Mouse (Mus musculus) T-helper 17 cell (primary cell): ENCODE data around the gene Szrd1.

Source experiments
- in situ Hi-C, 2 experiments: fragments of 300-600 bp; cut with MboI, MseI; formaldehyde crosslinking; loops; 1 replicate in 1 of 2; 2 replicates in 1 of 2; pipeline ENCODE4 v1.15.1; 2025; ENCODE audit warnings: high pct_unique_total_duplicates in 2 of 2

Gene Szrd1

DNA sequence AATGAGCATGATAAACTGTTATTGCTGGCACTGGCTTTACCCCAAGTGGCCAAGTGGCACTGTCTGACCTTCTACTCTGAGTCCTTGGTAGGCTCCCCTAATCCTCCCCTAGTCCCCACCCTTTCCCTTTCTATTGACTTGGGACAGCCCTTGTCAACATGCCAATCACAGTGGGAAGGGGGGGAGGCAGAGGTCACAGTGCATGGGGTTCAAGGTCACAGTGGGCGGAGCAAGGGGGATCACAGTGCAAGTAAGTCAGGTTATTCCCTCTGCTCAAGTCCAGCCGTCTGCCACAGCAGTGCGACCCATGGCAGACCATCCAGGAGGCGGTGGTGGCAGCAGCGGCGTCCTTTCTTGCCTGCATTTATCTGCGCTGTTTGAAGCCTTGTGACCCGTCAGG lies 24.2 kb downstream of the Szrd1 start:
- in situ Hi-C loops: loop anchor here in 1 of 2 experiments (10.0 kb wide), 1 partner anchor 541 kb away; no protein-coding TSS in a partner anchor

GRCm38 (mm10) chr4:141114521-141114981 lies 25.0 kb downstream of the Szrd1 start:
- in situ Hi-C loops: loop anchor here in 1 of 2 experiments (10.0 kb wide), 1 partner anchor 540 kb away; no protein-coding TSS in a partner anchor

GRCm38 (mm10) chr4:141113831-141114230 lies 25.7 kb downstream of the Szrd1 start:
- in situ Hi-C loops: loop anchor here in 1 of 2 experiments (10.0 kb wide), 1 partner anchor 539 kb away; no protein-coding TSS in a partner anchor

GRCm38 (mm10) chr4:141108196-141108732 lies 31.3 kb downstream of the Szrd1 start:
- in situ Hi-C loops: no loop called here

DNA sequence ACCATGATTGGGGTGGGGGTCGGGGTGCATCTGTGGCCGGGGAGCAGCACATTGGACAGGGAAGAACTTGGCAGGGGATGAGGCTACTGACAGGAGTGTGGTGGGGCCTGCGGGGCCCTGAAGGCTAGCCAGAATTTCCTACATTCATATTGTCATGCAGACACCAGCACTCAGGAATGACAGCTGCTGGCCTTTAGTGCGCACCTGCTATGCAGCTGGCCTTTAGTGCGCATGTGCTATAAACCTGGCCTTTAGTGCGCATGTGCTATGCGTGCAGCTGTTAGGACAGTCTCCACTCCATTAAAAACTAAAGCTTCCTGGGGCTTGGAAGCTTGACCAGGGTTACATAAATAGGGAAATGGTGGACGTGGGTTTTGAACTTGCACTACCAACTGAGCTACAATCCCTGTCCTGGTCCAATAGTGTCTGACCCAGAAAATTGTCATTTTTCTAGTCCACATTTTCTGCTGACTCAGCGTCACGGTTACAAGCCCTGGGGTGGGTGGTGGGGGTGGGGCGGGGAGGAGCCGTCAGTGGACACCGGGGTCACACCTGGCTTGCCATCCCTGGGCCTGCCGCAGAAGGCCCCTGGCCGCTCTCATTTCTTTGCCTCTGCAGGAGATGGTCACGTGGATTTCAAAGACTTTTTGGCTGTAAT lies 32.9 kb downstream of the Szrd1 start:
- in situ Hi-C loops: no loop called here

DNA sequence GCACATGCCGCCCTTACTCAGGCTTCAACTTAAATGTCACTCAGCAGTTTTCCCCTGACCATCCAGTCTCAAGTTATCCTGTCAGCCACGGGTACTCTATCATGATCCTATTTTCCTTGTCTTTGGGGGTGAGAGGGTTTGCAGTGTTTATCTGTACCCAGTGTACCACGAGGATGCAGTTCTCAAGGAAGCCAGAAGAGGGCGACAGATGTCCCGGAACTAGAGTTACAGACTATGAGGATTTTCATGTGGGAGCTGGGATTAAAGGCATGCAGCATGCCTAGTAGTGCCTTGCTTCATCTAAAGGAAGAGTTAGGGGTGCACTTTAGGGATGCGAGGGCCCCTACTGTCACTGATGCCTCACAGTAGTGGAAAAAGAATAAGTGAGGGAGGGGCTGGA lies 37.7 kb downstream of the Szrd1 start:
- in situ Hi-C loops: no loop called here

DNA sequence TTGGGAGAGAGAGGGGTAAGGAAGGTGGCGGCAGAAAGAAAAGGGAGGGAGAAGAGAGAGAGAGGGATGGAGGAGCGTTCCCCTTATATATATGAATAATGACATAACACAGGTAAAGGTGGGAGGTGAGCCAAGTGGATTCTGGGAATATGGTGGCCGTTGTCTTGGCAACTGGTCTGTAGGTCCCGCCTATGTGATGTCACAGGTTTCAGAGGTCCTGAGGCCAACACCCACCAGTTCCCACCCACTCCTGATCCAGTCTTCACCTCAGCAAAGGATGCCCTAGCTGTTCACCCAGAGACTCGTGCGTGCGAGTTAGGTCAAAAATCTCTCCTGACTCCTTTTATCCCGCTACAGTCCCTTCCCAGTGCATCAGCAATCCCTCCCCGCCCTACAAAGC lies 38.3 kb downstream of the Szrd1 start:
- in situ Hi-C loops: no loop called here

DNA sequence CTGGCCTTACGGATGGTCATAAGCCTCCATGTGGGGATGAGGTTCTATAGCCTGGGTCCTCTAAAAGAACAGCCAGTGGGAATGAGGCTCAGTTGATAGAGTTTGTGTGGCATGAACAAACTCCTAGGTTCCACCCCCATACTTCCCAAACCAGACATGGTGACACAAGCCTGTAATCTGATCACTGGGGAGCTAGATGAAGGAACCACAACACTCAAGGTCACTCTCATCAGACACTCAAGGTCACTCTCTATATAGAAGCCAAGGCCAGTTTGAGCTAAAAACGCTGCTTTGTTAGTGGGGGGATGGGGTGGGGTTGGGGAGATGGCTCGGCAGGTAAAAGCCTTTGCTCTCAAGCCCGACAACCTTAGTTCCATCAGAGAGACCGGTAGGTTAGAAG lies 39.6 kb downstream of the Szrd1 start:
- in situ Hi-C loops: no loop called here

- in situ Hi-C loops: no loop called here
Measured at GRCm38 (mm10) chr4:141098935-141099334, 40.6 kb downstream of the Szrd1 start.

DNA sequence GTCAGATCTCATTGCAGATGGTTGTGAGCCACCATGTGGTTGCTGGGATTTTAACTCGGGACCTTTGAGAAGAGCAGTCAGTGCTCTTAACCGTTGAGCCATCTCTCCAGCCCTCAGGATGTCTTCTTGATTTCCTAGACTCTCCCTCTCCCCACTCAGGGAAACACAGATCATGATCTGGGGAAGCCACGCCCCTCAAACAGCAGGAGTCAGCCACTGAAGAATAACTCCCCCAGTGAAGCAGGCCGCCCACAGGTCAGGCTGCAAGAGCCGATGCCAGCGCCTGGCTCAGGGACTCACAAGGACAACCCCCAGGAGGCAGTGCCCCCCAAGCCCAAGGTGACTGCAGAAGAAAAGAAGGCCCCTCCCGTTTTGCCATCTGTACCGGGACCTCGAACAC lies 42.9 kb downstream of the Szrd1 start:
- in situ Hi-C loops: no loop called here

DNA sequence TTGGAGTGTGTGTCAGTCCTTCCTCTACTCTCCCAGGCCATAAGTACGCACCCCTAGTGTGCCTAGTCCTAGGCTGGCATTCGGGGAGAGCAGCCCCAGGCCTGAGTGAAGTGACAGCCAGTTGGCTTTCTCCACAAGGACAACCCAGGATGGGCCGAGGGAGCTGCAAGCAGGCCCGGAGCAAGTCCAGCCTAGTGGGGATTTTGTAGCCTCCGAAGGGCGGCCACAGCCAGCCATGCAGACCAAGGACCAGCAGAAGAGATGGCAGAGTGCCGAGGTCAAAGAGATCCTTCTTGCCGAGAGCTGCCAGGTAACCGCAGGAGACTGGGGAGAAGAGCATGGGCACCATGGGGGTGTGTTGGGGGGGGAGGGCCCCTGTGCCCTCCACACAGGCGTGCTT lies 44.6 kb downstream of the Szrd1 start:
- in situ Hi-C loops: no loop called here

DNA sequence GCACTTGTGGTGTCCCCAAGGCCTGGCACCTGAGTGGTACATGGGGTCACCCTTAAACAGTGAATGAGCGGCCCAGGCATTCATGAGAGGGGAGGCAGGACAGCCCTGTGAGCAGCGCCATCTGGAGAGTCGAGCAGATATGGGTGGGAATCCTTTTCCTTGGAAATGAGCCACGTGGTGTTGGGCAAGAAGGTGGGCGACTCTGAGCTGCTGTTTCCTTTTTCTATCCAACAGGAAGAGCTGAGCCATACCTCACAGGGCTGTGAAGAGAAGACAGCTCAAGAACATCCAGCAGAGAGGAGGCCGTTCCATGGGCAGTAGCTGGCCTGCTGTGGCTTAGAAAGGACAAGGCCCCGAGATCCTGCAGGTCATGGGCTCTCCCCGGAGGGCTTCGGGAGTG lies 50.9 kb downstream of the Szrd1 start:
- in situ Hi-C loops: no loop called here

DNA sequence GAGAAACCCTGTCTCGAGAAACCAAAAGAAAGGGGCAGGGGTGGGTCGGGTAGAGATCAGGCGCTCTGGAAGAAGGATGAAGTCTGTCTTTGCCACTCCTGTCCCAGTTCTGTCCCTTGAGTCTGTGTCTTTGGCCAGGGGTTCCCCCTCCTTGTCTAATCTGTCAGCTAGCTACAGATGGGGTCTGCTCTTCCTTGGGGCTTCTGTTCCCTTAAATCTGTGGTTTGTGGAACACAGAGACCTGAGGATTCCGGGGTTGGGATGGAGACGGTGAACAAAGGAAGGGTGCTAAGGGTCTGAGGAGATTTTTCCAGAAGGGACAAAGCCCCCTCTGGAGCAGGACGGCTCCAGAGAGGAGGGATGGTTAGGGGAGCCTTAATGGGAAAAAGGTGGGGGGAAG lies 51.5 kb downstream of the Szrd1 start, which contains the start of gene Spata21:
Gene Spata21, plus strand, starts transcription at position 301 of the 400 bp plus-strand sequence.
- in situ Hi-C loops: no loop called here

- in situ Hi-C loops: no loop called here
Measured at GRCm38 (mm10) chr4:141086862-141087261, 52.7 kb downstream of the Szrd1 start.

GRCm38 (mm10) chr4:141078510-141079137 lies 61.0 kb downstream of the Szrd1 start:
- in situ Hi-C loops: no loop called here

- in situ Hi-C loops: no loop called here
Measured at GRCm38 (mm10) chr4:141077681-141078509, 61.7 kb downstream of the Szrd1 start, which contains the start of gene Necap2. Gene Necap2 (minus strand): TSS chr4:141078357.

DNA sequence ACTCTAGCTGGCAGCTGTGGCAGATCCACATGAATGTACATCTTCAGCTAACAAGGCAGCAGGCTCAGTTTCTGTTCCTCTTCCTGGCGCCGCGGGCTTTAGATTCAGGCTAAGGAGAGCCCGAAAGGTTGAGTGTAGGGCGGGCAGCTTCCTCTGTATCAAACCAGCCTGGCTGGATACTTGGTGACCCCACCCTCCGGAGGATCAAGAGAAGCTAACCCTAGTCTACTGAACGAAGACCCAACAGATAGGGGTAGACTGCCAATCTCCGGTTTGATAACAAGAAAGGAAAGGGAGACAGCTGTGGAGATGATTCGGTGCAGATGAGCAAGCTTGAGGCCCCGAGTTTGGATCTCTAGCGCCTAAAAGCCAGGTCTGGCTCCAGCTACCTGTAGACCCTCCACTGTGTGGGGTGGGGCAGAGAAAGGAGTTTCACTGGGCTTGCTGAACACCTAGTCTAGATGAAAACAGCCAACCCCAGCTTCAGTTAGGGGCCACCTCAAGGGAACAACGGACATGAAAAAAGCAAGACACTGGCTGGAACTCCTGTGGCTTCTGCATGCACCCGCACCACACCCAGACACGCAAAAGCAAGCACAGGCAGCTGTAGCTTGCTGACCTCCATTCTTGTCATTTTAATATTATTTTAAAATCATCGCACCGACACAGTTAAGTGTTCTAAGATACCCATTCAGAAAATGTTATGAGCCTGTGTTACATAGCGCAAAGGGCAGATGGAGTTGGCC lies 62.6 kb downstream of the Szrd1 start:
- in situ Hi-C loops: no loop called here

DNA sequence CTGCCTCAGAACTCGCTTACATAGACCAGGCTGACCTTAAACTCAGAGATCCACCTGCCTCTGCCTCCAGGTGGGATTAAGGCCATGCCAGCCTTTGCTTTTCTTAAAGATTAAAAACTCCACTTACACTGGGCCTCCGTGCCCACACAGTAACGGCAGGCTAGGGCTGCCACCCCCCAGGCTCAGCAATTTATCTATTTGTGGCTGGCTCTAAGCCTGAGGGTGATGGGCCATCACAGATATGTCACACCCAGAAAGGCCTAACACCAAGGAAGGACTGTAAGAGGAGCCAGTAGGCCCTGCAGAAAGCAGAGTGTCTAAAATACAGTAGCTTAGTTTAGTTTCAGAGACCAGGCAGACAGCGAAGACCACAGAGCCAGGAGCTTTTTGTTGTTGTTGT lies 65.5 kb downstream of the Szrd1 start:
- in situ Hi-C loops: no loop called here

DNA sequence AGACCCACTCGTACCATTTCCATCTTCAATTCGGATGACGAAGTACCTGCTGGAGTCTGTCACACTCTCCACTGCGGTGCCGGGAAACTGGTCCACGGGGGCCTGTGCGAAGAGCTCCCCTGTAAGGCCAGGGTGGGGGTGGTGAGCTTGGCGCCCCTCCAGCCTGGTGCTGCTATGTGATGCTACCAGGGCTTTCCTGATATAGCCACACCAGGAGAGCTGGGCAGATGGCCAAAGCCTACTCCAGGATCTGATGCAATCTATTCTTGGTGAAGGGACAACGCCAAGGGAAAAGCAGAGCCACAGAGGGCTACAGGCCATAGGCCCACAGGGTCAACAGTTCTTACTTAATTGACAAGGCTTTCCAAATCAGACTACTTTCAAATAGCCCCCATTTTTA lies 65.9 kb downstream of the Szrd1 start:
- in situ Hi-C loops: no loop called here

- in situ Hi-C loops: no loop called here
Measured at GRCm38 (mm10) chr4:141072502-141072901, 67.1 kb downstream of the Szrd1 start.

- in situ Hi-C loops: no loop called here
Measured at GRCm38 (mm10) chr4:141069731-141070130, 69.8 kb downstream of the Szrd1 start.
